Mouse (Mus musculus): Measurements from ENCODE around the gene 2900026A02Rik. TPM values are rescaled to one million over a fixed set of nuclear protein-coding genes. Genes with fewer than 3 reads are reported as not detected.

Gene 2900026A02Rik
- under 1 TPM; 0.24 to 0.60 TPM for polyA plus RNA-seq (2017; shearing (Covaris generic))

DNA sequence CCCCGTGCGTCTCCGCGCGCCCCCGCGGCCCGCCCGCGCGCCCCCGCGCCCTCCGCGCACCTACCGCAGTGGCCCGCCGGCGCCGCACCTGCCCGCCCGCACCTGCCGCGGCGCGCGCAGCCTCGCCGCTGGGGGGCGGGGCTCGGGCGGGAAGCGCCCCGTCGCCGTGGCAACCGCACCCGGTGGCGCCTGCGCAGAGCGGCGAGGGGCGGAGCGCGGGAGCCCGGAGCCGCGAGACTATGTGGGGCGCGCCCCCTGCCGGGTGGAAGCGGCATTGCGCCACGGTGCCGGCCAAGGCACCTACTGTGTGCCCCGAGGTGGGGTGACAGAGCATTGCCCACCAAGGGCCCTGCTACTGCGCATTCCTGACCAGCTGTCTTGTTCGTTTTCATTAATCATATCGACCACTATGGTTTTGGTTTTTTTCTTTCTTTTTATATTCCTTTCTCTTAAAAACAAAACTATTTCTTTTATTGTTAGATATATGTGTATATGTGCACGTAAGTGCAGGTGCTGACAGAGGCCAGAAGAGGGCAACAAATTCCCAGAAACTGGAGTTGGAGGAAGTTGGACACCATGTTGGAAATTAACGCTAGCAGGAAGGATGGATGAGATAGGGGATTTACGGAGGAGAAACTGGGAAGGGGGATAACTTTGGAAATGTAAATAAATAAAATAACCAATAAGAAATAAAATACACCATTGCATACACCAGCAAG, at the start of gene 2900026A02Rik:
2900026A02Rik (minus strand) TSS at position 90 of the 719 bp plus-strand sequence.
- no peak for ATAC-seq

DNA sequence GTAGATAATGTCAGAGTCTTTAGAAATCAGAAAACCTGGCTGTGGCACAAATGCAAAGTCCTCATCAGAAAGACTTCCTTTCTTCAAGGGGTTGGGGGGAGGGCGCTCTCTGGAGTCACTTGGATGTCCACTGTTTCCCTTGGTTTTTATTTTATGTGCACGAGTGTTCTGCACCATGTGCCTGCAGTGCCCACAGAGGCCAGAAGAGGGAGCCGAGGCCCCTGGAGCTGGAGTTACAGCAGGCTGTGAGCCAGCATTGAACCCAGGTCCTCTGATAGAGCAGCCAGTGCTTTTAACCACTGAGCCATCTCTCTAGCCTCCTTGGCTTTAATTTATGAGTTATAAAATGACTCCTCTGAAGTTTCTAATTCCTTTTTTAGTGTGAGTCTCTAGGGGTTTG, 49.0 kb upstream of the 2900026A02Rik start:
- ATAC-seq, result no peak

DNA sequence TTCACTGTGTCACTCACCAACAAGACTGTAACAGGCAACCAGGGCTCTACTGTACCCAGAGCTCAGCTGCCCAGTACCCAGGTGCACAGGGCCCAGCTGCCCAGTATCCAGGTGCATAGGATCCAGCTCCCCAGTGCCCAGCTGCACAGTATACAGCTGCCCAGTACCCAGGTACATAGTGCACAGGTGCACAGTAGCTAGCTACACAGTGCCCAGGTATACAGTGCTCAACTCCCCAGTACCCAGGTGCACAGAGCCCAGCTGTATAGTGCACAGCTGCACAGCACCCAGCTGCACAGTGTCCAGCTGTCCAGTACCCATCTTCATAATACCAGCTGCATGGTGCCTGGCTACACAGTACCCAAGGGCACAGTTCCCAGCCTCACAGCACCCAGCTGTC, 47.2 kb upstream of the 2900026A02Rik start:
- no peak for ATAC-seq

DNA sequence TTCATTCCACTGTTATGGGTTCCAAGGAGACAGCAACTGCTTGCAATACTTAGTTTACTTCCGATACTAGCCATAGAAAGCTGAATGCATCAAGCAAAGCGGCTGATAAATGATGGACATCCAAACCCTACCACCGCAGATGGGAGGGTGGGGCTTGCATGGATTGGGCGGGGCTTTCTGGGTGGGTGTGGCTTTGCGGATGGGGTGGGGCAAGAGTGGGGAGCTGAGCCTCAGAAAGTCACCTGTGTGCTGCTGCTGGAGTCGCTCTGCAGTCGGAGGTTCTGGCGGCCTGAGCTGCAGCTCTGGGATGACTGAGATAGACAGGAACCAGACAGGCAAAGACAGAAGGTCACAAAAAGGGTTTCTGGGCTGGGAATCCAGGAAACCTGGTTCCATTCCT, 44.6 kb upstream of the 2900026A02Rik start:
- ATAC-seq, result no peak

DNA sequence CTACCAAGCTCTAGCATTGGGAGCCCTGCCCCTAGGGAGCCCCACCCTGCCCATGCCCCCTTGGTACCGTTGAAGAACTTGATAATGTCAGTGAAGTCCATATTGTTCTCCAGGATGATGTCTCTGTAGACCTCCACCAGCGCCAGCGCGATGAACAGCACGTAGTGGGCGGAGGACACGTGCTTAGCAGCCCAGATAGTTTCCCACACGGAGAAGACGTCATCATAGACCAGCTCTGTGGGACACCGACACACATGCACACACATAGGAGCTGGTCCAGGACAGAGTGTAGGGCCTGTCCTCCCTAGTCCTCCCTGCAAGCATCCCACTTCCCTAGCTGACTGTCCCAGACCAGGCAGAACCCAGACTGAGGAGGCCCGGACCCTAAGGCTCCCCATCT, 29.8 kb upstream of the 2900026A02Rik start:
- no peak for ATAC-seq

DNA sequence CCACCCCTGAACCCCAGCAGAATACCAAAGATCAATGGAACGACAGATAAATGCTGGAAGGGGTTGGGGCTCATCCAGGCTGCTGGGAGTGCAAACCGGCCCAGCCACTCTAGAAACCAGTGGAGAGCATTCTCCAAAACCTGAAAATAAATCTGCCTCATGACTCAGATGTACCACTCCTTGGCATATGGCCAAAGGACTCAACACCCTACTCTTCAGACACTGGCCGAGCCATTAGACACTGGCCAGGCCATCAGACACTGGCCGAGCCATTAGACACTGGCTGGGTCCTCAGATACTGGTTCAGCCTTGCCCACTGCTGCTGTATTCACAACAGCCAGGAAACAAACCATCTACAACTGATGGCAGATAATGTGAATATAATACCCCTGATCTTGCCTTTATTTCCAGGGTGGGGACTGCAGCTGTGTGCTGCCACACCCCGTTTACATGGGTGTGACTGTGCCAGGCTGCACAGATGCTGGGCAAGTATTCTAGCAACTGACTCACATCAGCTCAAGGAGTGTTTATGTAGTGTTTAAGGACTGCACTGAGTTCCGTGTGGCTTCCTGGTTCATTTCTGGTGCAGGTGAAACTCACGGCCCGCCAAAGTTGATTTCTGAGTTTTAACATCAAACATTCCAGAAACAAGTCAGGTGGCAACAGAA, 28.4 kb upstream of the 2900026A02Rik start:
- no peak for ATAC-seq

DNA sequence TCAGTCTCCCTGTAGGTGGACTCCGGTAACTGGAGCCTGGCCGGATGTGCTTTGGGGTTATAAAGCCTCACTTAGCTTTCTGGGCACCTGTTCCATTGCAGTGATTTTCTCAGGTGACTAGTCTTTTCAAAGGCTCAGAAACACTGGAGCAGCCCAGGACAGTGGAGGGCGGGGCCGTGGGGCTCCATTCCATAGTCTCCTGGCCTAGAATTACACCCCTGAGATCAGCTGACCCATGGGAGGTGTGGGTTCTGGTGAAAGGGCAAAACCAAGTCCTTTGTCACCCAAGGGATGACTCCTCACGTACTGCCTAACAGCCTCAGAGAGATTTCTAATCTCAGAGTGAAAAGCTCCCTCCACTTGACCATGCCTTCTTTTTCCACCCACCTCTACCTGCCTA, 9.2 kb upstream of the 2900026A02Rik start:
- no peak for ATAC-seq

DNA sequence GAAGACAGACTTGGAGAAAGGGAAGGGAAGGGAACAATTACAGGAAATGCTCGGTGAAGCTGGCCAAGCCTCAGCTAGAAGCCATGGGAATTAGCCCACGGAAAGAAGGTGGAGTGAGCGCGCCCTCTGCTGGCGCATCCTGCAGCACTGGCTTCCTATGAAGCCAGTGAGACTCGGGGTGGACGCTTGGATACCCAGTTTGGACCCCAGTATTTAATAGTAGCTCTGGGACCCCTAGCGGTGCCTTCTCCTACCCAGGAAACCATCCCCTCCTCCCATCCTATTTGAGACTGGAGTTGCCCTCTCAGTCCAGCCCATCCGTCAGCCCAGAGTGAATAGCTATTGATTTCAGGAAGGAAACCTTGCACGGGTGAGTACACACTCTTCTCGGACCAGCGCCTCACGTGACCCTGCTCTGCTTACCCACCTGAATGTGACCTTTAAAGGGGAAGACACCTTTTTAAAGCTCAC, 5.6 kb upstream of the 2900026A02Rik start, which contains the start of gene Tmem211:
Tmem211 (plus strand) TSS at position 278 of the 471 bp plus-strand sequence.
- ATAC-seq, result no peak

DNA sequence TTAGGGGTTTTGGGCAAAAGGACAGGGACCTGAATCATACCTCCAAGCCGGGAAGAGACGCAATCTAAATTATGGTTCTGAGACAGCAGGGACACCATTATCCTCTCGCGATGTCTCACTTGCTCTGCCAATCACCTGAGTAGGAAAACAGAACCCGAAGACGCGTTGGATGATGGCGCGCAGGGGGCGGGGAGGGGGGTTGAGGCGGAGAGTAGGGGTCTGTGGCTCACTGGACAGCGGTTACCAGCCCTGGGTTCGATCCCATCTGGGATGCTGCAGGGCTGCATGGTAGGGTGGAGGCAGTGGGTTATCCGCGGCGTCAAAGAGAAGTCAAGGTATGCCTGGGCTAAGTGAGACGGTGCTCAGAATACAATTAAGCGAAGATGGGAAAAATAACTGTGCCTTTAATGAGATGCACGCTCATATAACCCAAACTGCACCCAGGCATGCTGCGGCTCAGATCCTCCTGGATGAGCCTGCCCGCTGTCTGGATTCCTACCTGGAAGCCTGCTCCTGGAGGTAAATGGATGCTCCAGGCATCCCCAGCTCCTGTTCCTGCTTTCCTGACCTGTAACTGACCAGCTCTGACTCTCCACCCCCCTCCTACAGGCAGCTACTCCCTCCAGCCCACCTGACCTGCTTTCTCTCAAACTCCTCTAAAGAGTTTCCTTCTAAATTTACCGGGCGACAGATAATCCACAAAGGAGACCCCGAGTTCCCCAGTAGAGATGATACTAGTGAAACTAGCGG, 4.8 kb upstream of the 2900026A02Rik start:
- ATAC-seq, result no peak

DNA sequence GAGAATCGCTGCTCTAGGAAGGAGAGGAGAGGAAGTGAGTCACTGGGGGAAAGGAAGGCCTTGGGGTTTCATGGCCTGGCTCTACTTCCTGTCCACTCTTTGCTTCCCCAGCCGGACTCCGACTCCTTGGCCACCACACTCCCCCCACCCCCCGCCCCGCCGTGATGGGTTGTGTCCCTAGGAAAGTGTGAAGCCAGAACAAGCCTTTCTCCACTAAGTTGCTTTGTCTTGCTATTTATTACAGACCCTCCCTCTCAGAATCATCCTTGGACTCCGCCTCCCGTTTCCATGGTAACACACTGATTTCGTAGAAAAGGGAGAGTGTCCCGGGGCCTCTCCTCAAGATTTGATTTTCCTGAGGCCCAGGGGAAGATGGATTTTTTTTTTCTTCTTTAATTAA, 4.2 kb upstream of the 2900026A02Rik start:
- ATAC-seq, result no peak

DNA sequence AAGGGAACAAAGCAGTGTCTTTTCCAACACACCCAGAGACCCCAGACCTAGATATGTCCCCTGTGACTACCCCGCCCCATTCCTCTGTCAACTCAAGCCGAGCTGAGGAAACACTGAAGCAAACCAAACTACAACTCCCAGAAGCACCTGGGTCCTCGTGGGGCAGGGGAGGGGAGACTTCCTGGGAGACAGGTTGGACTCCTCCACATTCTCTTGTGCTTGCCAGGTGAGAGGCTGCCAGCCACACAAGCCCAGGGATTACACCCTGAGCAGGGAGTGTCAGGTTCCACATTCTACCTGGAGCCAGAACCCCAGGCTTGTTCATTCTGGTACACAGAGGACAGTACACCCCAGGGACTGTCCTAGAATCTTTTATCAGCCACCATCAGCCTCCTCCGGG, 2.9 kb upstream of the 2900026A02Rik start:
- ATAC-seq, result no peak

DNA sequence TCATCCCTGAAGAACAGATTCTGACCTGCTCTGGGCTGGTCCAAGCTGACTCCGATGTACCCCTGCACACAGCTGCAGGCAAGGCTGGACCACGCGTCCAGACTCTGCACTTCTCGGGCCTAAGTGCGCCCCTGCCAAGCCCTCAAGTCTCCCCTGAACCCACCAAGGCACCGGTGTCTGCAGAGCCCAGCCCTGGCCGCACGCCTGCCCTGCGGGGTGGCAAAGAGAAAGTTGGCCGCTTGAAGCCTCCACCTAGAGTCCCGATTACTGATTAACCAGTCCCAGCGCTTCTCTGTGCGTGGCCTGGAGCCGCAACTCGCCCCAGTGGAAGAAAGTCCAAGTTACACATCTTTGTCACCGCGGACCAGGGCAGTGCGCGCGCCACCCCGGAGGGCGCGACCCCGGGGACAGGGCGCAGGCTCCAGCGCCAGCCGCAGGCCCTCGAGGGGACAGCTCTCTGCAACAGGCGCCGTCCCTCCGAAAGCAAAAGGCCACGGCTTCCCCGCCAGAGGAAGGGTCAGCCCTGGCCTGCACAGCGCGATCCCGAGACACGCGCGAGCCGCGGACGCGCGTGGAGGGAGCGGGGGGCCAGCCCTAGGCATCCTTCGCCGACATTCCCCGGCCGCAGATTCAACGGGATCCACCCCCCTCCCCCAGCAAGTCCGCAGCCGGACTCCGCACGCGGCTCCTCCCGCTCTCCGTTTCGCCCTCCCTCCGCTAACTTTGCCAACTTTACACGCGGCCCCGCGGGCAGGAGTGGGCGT, 471 bp downstream of the 2900026A02Rik start:
- ATAC-seq, result no peak

DNA sequence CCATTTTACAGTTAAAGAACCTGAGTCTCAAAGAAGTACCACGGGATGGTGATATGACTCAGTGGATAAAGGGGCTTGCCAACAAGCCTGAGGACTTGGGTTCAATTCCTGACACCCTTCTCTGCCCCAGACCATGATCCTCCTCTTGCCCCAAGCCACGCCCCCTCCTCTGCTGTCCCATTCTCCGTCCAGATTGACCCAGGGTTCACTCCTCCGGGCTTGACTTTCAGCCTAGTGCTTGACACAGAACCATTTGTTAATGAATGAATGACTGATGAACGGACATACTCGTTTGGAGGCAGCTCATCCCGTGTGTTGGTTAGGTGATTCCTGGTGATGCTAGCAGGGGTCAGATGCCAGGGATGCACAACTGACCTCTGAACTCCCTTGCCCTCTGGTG, 1.2 kb downstream of the 2900026A02Rik start:
- ATAC-seq, result no peak

DNA sequence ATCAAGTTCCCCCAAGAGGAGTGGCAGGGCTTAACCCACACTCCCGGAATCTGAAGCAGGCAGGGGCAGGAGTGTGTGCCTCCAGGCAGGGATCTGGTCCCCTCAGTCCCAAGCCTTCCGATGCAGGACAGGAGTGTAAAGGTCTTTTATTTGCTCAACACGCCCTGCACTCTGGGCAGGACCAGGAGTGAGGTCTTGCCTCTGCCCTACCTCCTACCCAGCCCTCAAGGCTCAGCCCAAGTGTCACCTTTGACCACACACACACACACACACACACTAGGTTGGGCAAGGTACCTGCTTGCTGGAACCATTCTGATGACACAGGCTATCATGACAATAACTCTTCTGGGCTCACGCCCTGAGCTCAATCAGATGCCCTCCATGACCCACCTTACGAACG, 1.6 kb downstream of the 2900026A02Rik start:
- ATAC-seq, result no peak

DNA sequence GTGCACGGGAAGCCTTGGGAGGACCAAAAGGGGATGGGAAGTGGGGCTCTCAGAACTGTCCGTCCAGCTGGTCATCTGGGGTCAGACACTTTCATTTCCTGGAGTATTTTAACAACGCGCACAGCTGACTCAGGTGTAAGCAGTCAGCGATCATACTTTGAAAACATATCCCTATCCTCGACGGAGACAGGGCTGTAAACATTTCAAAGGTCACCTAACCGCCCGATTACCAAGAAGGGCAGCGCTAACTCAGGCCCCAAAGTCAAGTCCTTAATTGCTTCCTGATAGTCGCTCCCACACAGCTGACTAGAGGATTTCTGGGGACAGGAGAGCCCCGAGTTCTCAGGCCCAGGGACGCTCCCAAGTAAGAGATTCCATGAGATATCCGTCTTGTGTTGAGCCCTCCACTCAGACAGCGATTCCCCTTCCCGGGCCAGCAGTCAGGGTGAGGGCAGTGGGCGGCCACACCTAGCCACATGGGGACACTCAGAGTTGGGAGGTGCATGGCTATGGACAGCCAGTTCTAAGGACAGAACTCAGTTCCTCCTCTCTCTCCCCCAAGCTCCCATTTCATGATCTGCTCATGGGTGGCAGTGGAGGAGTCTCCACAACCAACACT, 2.3 kb downstream of the 2900026A02Rik start:
- no peak for ATAC-seq

DNA sequence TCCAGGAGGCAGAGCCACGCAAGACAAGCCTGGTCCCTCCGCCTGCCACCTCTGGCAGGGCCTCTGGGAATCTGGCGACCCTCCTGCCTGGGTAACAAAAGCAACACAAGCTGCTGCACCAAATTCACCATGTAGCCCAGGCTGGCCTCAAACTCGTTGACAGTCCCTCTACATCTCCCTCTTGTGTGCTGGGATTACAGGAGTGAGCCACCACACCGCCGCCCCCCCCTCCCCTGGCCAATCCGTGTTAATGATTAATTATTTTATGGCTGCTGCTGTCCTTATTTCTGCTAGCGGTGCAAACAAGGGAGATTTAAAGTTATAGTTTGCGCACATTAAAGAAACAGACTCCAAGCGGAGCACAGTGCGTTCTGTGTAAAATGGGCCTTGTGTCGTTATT, 4.0 kb downstream of the 2900026A02Rik start:
- ATAC-seq, result no peak

DNA sequence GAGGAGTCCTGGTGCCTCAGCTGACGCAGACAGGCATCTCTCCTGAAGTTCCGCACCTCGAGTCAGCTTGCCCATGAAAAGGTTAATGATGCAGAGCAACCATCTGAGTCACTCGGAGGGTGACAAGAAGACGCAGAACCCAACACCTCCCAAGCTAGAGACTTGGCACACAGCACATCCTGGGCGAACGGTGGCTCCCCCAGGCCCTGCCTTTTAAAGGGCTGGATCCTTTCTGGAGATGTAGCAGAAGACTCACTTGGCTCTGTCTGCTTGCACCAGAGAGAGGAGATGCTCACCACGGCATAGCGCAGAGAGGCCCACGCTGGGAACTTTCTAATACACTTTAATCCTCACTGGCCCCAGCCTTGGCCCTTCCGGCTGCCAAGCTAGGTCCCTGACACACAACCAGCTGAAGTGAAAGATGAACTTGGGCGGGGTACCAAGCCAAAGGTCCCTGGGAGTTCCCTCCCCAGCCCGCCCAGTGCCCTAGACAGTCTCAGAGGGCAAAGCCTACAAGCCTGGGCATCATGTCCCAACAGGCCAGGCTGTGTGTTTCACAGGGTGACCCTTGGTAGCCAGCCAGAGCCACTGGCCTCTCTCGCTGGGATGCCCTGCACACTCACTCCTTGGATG, 4.6 kb downstream of the 2900026A02Rik start:
- ATAC-seq, result no peak

DNA sequence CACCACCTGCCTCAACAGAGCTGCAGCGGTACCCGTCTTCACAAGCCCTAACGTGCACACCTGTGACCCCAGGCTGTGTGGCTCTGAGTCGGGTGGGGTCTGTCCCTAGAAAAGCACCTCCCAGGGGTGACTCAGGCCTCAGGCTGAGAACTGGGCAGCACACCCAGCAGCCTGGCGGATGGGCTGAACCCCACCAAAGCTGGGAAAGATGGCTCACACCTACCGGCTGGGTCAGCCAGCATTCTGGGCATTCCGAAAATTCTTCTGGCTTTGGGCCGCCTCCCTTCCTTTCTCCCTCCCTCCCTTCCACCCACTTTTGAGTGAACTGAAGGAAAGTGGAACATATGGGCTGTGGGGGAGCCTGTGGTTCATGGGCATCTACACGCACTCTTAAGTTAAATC, 5.4 kb downstream of the 2900026A02Rik start:
- no peak for ATAC-seq

DNA sequence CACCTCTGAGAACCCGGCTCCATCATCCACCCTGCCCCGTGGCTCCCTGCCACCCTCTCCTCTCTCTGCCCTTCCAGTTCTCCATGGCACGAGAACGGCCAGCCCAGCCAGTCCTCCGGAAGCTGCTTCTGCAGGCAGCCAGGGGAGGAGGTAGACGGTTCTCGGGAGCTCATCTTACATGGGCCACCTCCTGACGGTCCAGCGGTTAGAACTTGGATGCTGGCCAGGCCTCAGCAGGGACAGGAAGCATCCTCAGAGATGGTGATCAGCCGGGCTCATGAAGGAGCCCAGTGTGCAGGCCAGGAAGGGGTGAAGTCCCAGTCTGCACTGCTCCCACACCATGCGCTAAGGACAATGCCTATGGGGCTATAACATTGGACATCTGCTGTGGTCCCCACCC, 6.6 kb downstream of the 2900026A02Rik start:
- no peak for ATAC-seq

DNA sequence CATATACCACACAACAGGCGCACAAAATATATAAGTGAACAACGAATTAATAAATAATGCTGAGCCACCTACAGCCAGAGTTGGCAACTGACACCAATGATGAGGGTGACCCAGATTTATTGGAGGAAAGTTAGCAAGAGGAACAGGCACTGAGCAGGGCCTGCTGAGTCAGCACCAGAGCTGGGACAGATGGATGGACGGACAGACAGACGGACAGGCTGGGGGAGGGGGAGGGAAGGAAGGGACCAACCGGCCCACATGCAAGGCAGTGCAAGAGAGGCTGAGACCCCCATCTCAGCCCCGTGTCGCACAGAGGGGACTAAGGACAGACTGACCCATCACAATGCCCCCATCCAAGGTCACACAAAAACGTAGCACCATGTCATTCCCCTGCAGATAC, 7.0 kb downstream of the 2900026A02Rik start:
- ATAC-seq, result no peak

DNA sequence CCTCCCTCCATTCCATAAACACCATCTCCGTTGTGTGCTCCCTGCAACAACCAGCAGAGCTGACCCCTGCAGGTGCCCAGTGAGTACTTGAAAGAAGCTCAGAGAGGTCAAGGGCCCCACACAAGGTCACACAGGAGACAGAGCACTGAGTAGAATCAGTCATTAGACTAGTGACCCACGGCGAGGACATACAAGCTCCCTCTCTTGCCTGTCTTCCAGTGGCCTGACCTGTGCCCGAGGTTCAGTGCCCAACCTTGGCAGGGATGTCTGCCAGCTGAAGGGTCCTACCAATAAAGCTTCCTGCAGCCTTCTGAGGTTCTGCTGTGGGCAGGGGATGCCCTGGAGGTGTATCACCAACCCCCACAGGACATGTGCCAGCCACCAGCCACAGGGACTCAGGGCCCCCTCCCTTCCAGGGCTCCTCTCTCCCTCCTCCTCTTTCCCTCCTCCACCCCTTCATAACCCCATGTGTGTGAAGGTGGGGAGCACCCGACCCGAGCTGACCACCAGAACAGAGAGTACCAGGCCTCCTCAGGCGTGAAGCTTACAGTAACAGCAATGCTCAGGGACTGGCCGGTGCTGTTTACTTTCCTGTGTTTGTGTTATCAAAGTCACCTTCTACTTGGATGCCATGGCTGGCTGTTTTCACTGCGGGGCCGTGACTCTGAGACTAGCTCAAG, 8.7 kb downstream of the 2900026A02Rik start:
- ATAC-seq, result no peak
